Mouse (Mus musculus) lung, embryonic 14.5 days (tissue): Measurements from ENCODE around the gene Gtf3c3. TPM values are rescaled to one million over a fixed set of nuclear protein-coding genes. Genes with fewer than 3 reads are reported as not detected.

Experiments used
- ATAC-seq: fragments of 200-750 bp; cut with Nextera tagmentation; 2 replicates; pipeline ENCODE4 v1.8.0; 2017; ENCODE audit warnings: mild to moderate bottlenecking, moderate TSS enrichment, moderate library complexity; ENCODE audit not compliant: insufficient read depth
- DNase-seq: peaks from one replicate; pipeline ENCODE4 v3.0.0-alpha.2; 2015
- H3K27ac ChIP-seq: fragments of 300-500 bp; sonication (generic); 2 replicates; pipeline ENCODE4 v1.5.1; 2014; ENCODE audit warnings: low read depth, mild to moderate bottlenecking, moderate library complexity
- H3K27me3 ChIP-seq: fragments of 300-500 bp; sonication (generic); 2 replicates; pipeline ENCODE4 v1.6.1; 2014; ENCODE audit warnings: low read length, control low read depth; ENCODE audit not compliant: insufficient read depth
- H3K36me3 ChIP-seq: fragments of 300-500 bp; sonication (generic); 2 replicates; pipeline ENCODE4 v1.6.1; 2014; ENCODE audit warnings: control low read depth; ENCODE audit not compliant: insufficient read depth
- H3K4me1 ChIP-seq: fragments of 300-500 bp; sonication (generic); 2 replicates; pipeline ENCODE4 v1.6.1; 2014; ENCODE audit warnings: antibody characterized with exemption, control low read depth; ENCODE audit not compliant: insufficient read depth
- H3K4me2 ChIP-seq: fragments of 300-500 bp; sonication (generic); 2 replicates; pipeline ENCODE4 v1.6.1; 2014; ENCODE audit warnings: mild to moderate bottlenecking
- H3K4me3 ChIP-seq: fragments of 300-500 bp; sonication (generic); 2 replicates; pipeline ENCODE4 v1.5.1; 2014; ENCODE audit warnings: low read depth, low read length
- H3K9ac ChIP-seq: fragments of 300-500 bp; sonication (generic); 2 replicates; pipeline ENCODE4 v1.6.1; 2014
- H3K9me3 ChIP-seq: fragments of 300-500 bp; sonication (generic); 2 replicates; pipeline ENCODE4 v1.6.1; 2016; ENCODE audit warnings: low read depth, low read length, control low read depth
- CTCF ChIP-seq: IDR thresholded peaks from 2 replicates; pipeline ENCODE4 v1.5.1; 2016; ENCODE audit warnings: antibody characterized with exemption, low read depth
- WGBS: fragments of 180-500 bp; shearing (Covaris S2); extraction: QIAGEN DNeasy Blood & Tissue Kit; methylation state at CpG from one replicate; pipeline ENCODE4 v1.1.7; 2014; 5-methylcytosine and 5-hydroxymethylcytosine counted together
- polyA plus RNA-seq: library from polyadenylated mRNA; unstranded; fragments of >200 nt; fragmentation: Nextera tagmentation; extraction: Ambion mirVana; gene quantifications from 2 replicates; pipeline ENCODE4 v1.2.1, GENCODE M21; 2014

Gtf3c3 gene
- polyA plus RNA-seq, 1 experiment from 2014 or later: 28.1 TPM

DNA sequence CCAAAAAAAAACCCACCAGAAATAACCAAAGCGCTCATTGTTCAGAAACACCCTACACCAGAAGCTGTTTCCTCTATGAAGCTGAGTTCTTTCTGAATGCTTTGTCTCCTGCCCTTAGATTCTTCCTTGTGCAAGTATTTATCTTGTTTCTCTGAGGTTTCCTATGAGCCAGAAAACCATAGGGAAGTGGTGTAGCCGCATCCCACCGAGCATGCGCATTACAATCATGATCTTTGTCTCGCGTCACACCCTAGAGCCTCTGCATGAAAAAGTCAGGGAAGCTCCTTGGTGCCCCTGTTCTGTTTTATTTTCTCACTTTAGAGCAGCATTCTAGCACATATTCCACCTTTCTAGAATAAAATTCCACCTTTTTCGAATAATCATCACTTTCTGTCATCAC is 4.9 kb upstream of the Gtf3c3 start:
- no peak for TF ChIP-seq CTCF
- no peak for ATAC-seq
- Histone ChIP-seq H3K36me3 (no peaks in the 10 kb centered on the region), H3K27ac (no peak overlapping the region), H3K4me1 (no peaks in the 10 kb centered on the region), H3K9ac (no peak overlapping the region), H3K4me2 (no peak overlapping the region), H3K27me3 (no peaks in the 10 kb centered on the region), H3K4me3 (no peak overlapping the region), H3K9me3 (no peaks in the 10 kb centered on the region)
- WGBS: 56% methylated on average over 7 of the region's 7 CpGs
- DNase-seq: peak; percentile 26

DNA sequence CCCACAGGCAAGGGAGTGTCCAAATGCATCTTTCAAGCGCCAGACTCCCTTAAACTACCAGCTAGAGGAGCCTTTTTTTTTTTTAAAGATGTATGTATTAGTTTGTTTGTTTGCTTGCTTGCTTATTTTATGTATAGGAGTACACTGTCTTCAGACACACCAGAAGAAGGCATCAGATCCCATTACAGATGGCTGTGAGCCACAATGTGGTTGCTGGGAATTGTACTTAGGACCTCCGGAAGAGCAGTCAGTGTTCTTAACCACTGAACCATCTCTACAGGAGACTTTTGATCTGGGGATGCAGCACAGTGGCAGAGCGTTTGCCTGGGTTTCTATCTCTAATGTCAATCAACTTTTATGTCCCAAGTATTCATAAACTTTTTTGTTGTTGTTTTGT is 307 bp upstream of the Gtf3c3 start:
- WGBS: 54% methylated on average over 3 of the region's 3 CpGs
- Histone ChIP-seq H3K4me3 (peak overlapping the region; percentile 74), H3K4me1 (no peaks in the 10 kb centered on the region), H3K4me2 (peak overlapping the region; percentile 83), H3K27ac (no peak overlapping the region; the same call in 1 of the 2 replicates), H3K9me3 (no peaks in the 10 kb centered on the region), H3K36me3 (0 out of 2 replicates have a peak, but pooled peaks cover 4% of the 10 kb centered on the region), H3K27me3 (no peaks in the 10 kb centered on the region), H3K9ac (peak overlapping the region; percentile 91)
- TF ChIP-seq CTCF: no peak
- no peak for DNase-seq
- no peak for ATAC-seq

DNA sequence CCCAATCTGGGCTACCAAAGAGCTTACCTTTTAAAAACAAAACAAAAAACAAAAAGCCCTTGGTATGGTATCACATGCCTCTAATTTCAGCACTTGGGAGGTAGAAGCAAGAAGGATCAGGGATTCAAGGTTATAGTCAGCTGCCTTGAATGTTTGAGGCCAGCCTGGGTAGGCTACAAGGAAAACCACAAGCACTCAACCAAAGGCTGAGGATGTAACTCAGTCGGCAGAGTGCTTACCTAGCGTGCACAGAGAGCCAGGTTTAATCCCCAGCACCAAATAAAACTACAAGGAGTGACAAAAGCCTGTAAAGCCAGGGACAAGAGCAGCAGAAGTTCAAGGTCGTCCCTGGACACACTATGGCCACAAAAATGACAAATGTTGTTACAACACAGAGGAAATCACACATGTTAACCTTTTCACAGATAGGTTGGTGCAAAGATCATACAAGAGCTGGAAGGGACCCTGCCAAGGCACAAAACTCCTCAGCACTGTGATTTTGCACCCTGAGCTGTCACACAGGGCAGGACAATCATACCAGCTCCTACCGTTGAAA is 16.5 kb downstream of the Gtf3c3 start:
- 87% methylated on average over 4 of the region's 4 CpGs for WGBS
- H3K9me3 ChIP-seq: no peaks in the 10 kb centered on the region
- H3K4me3 ChIP-seq: no peak overlapping the region
- ATAC-seq (no peak), DNase-seq (no peak)
- H3K4me1 ChIP-seq: no peaks in the 10 kb centered on the region
- peaks cover 73% of the 10 kb centered on the region for H3K36me3 ChIP-seq
- no peak overlapping the region for H3K27ac ChIP-seq
- no peak for TF ChIP-seq CTCF
- H3K27me3 ChIP-seq: no peaks in the 10 kb centered on the region
- no peak overlapping the region for H3K4me2 ChIP-seq
- no peak overlapping the region for H3K9ac ChIP-seq

DNA sequence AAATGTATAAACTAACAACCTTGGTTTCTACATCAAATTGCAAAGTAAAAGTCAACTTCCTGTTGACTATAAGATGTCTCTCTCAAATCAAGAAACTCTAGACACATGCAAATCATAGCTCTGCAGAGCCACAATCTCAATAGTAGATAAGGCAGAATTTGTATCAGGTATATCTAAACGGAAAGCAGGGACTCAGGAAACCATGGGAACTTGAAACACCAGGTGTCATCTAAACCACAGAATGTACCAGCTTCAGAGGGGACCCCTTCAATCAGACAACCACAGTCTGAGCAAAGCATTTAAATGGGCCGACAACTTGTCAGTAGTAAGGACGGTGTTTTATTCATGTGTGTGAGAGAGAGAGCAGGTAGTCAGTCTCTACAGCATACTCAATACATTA is 17.1 kb downstream of the Gtf3c3 start:
- H3K4me1 ChIP-seq: no peaks in the 10 kb centered on the region
- H3K9me3 ChIP-seq: no peaks in the 10 kb centered on the region
- no peak overlapping the region for H3K4me3 ChIP-seq
- no peak for TF ChIP-seq CTCF
- H3K27ac ChIP-seq: no peak overlapping the region
- ATAC-seq (no peak), DNase-seq (no peak)
- H3K36me3 ChIP-seq: peaks cover 70% of the 10 kb centered on the region
- no peak overlapping the region for H3K4me2 ChIP-seq
- 89% methylated on average over 3 of the region's 3 CpGs for WGBS
- H3K9ac ChIP-seq: no peak overlapping the region
- no peaks in the 10 kb centered on the region for H3K27me3 ChIP-seq

DNA sequence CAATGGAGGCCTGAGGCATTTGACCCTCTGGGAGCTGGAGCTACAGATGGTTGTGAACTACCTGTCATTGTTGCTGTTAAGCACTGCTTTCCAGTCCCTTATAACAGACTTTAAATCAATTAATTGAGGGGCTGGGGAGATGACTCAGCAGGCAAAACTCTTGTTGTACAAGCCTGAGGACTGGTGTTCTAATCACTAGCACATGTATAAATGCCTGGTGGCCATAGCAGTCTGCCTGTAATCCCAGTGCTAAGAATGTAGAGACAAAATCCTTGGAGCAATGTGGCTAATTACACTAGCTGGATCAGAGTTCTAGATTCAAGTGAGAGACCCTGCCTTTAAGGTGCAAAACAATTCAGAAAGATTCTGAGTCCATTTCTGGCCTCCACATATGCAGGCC is 36.0 kb downstream of the Gtf3c3 start:
- H3K4me2 ChIP-seq: no peak overlapping the region
- H3K27me3 ChIP-seq: no peaks in the 10 kb centered on the region
- no peak for TF ChIP-seq CTCF
- no peak overlapping the region for H3K27ac ChIP-seq
- no peak for DNase-seq
- no peak for ATAC-seq
- peaks cover 63% of the 10 kb centered on the region for H3K36me3 ChIP-seq
- no peaks in the 10 kb centered on the region for H3K9me3 ChIP-seq
- H3K4me1 ChIP-seq: no peaks in the 10 kb centered on the region
- no peak overlapping the region for H3K9ac ChIP-seq
- H3K4me3 ChIP-seq: no peak overlapping the region

DNA sequence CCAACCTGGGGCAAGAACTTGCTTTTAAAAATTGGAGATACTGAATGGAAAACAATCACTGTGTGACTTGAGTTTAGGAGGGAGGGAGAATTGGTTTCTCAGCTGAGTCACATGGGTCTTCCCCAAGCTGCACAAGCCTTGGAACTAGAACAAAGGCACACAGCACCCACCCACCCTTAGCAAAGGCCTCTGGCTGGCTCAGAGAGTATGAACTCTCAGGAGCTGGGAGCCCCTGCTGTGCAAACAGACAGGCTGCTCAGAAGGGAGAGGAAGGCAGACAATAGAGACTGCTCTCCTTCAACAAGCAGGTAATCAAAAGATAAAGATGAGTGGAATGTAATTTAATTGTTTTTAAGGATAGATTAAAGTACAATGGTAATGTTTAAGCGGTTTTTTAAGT is 54.5 kb downstream of the Gtf3c3 start:
- no peaks in the 10 kb centered on the region for H3K36me3 ChIP-seq
- no peak overlapping the region for H3K4me3 ChIP-seq
- no peak for DNase-seq
- no peak overlapping the region for H3K4me2 ChIP-seq
- no peaks in the 10 kb centered on the region for H3K9me3 ChIP-seq
- H3K27me3 ChIP-seq: no peaks in the 10 kb centered on the region
- TF ChIP-seq CTCF: no peak
- 23% methylated on average over 1 of the region's 1 CpGs for WGBS
- H3K4me1 ChIP-seq: no peaks in the 10 kb centered on the region
- ATAC-seq: no peak
- no peak overlapping the region for H3K27ac ChIP-seq
- H3K9ac ChIP-seq: no peak overlapping the region

DNA sequence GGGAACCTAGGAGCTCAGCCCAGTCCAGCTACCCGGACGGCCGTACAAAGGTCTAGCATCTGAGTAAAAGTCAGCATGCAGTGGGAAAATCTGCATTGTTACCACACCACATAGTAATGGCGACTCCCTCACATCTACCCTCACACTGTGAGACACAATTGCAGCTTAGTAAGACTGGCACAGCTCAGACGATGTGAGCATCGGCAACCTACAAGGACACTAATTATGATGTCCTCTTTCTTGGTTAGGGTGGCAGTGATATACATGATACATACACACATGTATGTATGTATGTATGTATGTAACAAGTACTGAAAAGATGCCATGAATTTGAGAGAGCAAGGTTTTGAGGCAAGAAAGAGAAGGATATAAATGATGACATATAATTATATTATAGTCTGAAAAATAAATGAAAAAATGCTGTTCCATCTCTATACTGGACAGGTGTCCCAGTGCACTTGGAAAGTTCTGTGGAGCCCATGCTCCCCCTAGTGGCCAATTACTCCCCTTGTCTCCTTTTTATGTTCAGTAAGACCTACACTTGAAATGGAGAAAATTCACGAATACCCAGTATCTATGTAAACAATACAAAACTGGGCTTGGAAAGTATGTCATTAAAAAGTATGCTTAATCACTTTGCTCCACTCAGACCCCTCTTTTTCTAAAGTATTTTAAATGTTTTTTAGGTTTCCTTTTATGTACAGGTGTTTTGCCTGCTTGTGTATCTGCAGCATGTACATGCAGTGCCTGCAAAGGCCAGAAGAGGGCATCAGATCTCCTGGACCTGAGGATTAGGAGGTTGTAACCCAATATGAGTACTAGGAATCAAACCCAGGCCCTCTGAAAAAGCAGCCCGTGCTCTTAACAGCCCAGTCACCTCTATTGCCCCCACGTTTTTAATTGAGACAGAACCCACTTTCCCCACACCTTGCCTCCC is 57.5 kb downstream of the Gtf3c3 start:
- no peaks in the 10 kb centered on the region for H3K27me3 ChIP-seq
- H3K9me3 ChIP-seq: no peaks in the 10 kb centered on the region
- H3K9ac ChIP-seq: no peak overlapping the region
- no peak overlapping the region for H3K4me2 ChIP-seq
- WGBS: 81% methylated on average over 9 of the region's 9 CpGs
- ATAC-seq (peak; percentile 24; the same call in 1 of the 2 replicates), DNase-seq (peak; percentile 85)
- no peaks in the 10 kb centered on the region for H3K4me1 ChIP-seq
- no peak overlapping the region for H3K4me3 ChIP-seq
- H3K27ac ChIP-seq: no peak overlapping the region
- H3K36me3 ChIP-seq: no peaks in the 10 kb centered on the region
- peak; percentile 74 for TF ChIP-seq CTCF
